Mouse (Mus musculus) C2C12 (cell line): ENCODE data around the gene Osbpl8. TPM values are rescaled to one million over a fixed set of nuclear protein-coding genes. Genes with fewer than 3 reads are reported as not detected.

ENCODE experiments used
- H3K27me3 ChIP-seq: one replicate; pipeline ENCODE4 v1.6.1; 2011; ENCODE audit not compliant: control insufficient read depth, insufficient read depth, insufficient read length
- H3K36me3 ChIP-seq: one replicate; pipeline ENCODE4 v1.6.1; 2011; ENCODE audit not compliant: control insufficient read depth, insufficient read depth
- H3K4me3 ChIP-seq: one replicate; pipeline ENCODE4 v1.5.1; 2011; ENCODE audit warnings: mild to moderate bottlenecking, control low read depth; ENCODE audit not compliant: poor library complexity, insufficient read depth, severe bottlenecking
- H3K79me2 ChIP-seq: one replicate; pipeline ENCODE4 v1.6.1; 2011; ENCODE audit not compliant: control insufficient read depth, insufficient read depth
- H3K79me3 ChIP-seq: one replicate; pipeline ENCODE4 v1.6.1; 2011; ENCODE audit warnings: low read depth, control low read depth
- H3ac ChIP-seq: one replicate; pipeline ENCODE3; 2011; ENCODE audit warnings: low read depth; ENCODE audit not compliant: control insufficient read depth, insufficient read length
- CEBPB ChIP-seq: IDR thresholded peaks from one replicate; pipeline ENCODE4 v1.6.1; 2011; ENCODE audit warnings: low read depth, mild to moderate bottlenecking, control low read depth, moderate library complexity
- CTCF ChIP-seq: IDR thresholded peaks from one replicate; pipeline ENCODE4 v1.5.1; 2011; ENCODE audit not compliant: control insufficient read depth, insufficient read depth, insufficient read length
- FOSL1 ChIP-seq: IDR thresholded peaks from one replicate; pipeline ENCODE4 v1.8.0; 2011; ENCODE audit warnings: mild to moderate bottlenecking, low read length; ENCODE audit not compliant: poor library complexity, insufficient read depth, severe bottlenecking
- MAX ChIP-seq: IDR thresholded peaks from one replicate; pipeline ENCODE4 v1.6.1; 2011; ENCODE audit warnings: mild to moderate bottlenecking, control low read depth
- MYOD1 ChIP-seq: IDR thresholded peaks from one replicate; pipeline ENCODE4 v1.6.1; 2011; ENCODE audit warnings: low read depth; ENCODE audit not compliant: control insufficient read depth, insufficient read length
- MYOG ChIP-seq: IDR thresholded peaks from one replicate; pipeline ENCODE4 v1.6.1; 2011; ENCODE audit not compliant: control insufficient read depth, insufficient read length; ENCODE audit errors: extremely low read depth
- USF1 ChIP-seq: IDR thresholded peaks from one replicate; pipeline ENCODE4 v1.6.1; 2011; ENCODE audit warnings: low read depth, mild to moderate bottlenecking, control low read depth, moderate library complexity
- polyA plus RNA-seq: library from polyadenylated mRNA; unstranded; fragments of >200 nt; fragmentation: generic; extraction: Trizol; gene quantifications from one replicate; pipeline ENCODE4 v1.2.1, GENCODE M21; 2012; ENCODE audit warnings: missing spikeins

Osbpl8 gene
- polyA plus RNA-seq, 1 experiment, result 2.8 TPM

- Histone ChIP-seq H3K27me3 (no peaks in the 10 kb centered on the region), H3K4me3 (no peak overlapping the region), H3K79me3 (peaks cover 27% of the 10 kb centered on the region), H3K36me3 (no peaks in the 10 kb centered on the region), H3K79me2 (peaks cover 84% of the 10 kb centered on the region), H3ac (no peak overlapping the region)
- TF ChIP-seq MAX (no peak), MYOG (no peak), USF1 (no peak), CEBPB (no peak)
These were observed 3.8 kb downstream of the Osbpl8 start for GRCm38 (mm10) chr10:111168305-111168704.

- TF ChIP-seq MYOG (no peak), MAX (no peak), USF1 (no peak), MYOD1 (no peak), FOSL1 (no peak), CEBPB (no peak), CTCF (no peak)
- Histone ChIP-seq H3K79me3 (peaks cover 32% of the 10 kb centered on the region), H3K4me3 (no peak overlapping the region)
These were observed 6.8 kb downstream of the Osbpl8 start for GRCm38 (mm10) chr10:111171246-111171934.

DNA sequence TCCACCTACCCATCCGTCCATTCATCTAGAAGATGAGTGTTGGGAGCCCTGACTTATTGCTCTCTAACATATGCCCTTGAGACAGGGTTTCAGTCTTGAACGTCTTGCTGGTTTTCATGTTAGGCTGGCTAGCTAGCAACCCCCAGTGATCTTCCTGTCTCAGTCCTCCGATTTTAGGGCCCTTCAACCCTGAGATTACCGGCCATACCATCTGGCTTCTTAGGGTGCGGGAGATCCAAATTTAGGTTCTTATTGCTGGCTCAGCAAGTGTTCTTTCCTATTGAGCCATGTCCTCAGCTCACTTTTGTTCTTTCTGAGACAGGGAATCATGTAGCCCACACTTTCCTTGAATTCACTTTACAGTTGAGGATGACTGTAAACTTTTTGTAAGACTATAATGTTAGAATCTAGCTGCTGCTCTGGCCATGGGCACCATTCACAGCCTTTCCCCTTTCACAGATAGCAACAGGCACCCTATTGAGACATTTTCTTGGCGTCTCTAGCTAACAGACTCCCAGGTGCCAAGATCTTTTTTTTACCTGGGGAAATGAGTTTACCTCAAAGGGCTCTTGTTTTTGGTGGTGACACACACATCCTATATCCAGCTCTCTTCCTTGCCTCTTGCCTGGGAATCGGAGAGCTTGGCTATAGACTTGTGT, 9.2 kb downstream of the Osbpl8 start:
- Histone ChIP-seq H3K36me3 (no peaks in the 10 kb centered on the region), H3K79me3 (peaks cover 28% of the 10 kb centered on the region), H3K27me3 (no peaks in the 10 kb centered on the region), H3K4me3 (no peak overlapping the region), H3ac (no peak overlapping the region), H3K79me2 (peaks cover 90% of the 10 kb centered on the region)
- no peak for TF ChIP-seq CEBPB
- no peak for TF ChIP-seq MYOG
- no peak for TF ChIP-seq CTCF
- TF ChIP-seq MAX, result no peak
- TF ChIP-seq MYOD1, result no peak
- TF ChIP-seq USF1, result no peak
- TF ChIP-seq FOSL1, result no peak

More at GRCm38 (mm10) chr10:111171246-111171934, 6.8 kb downstream of the Osbpl8 start:
- peaks cover 97% of the 10 kb centered on the region for H3K79me2 ChIP-seq
- H3ac ChIP-seq, result no peak overlapping the region
- H3K27me3 ChIP-seq, result no peaks in the 10 kb centered on the region
- H3K36me3 ChIP-seq, result no peaks in the 10 kb centered on the region

GRCm38 (mm10) chr10:111177336-111177735, 12.8 kb downstream of the Osbpl8 start:
- no peaks in the 10 kb centered on the region for H3K36me3 ChIP-seq
- TF ChIP-seq FOSL1 (no peak), MYOG (no peak), MAX (no peak), USF1 (no peak), MYOD1 (no peak), CTCF (no peak)
- no peaks in the 10 kb centered on the region for H3K27me3 ChIP-seq
- H3ac ChIP-seq, result no peak overlapping the region
- peaks cover 19% of the 10 kb centered on the region for H3K79me3 ChIP-seq
- H3K79me2 ChIP-seq, result peaks cover 74% of the 10 kb centered on the region
- no peak overlapping the region for H3K4me3 ChIP-seq

GRCm38 (mm10) chr10:111178024-111178423, 13.5 kb downstream of the Osbpl8 start:
- Histone ChIP-seq H3K4me3 (no peak overlapping the region), H3K79me3 (peaks cover 17% of the 10 kb centered on the region), H3K36me3 (no peaks in the 10 kb centered on the region), H3K27me3 (no peaks in the 10 kb centered on the region), H3K79me2 (peaks cover 74% of the 10 kb centered on the region), H3ac (no peak overlapping the region)
- no peak for TF ChIP-seq CTCF
- TF ChIP-seq USF1, result no peak
- no peak for TF ChIP-seq MYOD1
- TF ChIP-seq CEBPB, result no peak
- TF ChIP-seq FOSL1, result no peak
- no peak for TF ChIP-seq MAX
- no peak for TF ChIP-seq MYOG

GRCm38 (mm10) chr10:111180633-111181032, 16.1 kb downstream of the Osbpl8 start:
- H3K27me3 ChIP-seq, result no peaks in the 10 kb centered on the region
- no peak overlapping the region for H3ac ChIP-seq
- TF ChIP-seq MAX (no peak), CTCF (no peak), MYOD1 (no peak), FOSL1 (no peak), CEBPB (no peak), MYOG (no peak), USF1 (no peak)
- H3K79me2 ChIP-seq, result peaks cover 72% of the 10 kb centered on the region
- no peaks in the 10 kb centered on the region for H3K36me3 ChIP-seq
- peaks cover 11% of the 10 kb centered on the region for H3K79me3 ChIP-seq
- H3K4me3 ChIP-seq, result no peak overlapping the region
